Mouse (Mus musculus) forebrain, embryonic 10.5 days (tissue): ENCODE results near the gene Slc5a9. TPM values are rescaled to one million over a fixed set of nuclear protein-coding genes. Genes with fewer than 3 reads are reported as not detected.
"Not testable (repeated sequence)": the region's sequence is repeated elsewhere in the genome, so short reads cannot be mapped to it uniquely, and the experiment has no call there.

Experiments
- DNase-seq: peaks from one replicate; pipeline ENCODE4 v3.0.0-alpha.2; 2017; ENCODE audit warnings: low spot score; ENCODE audit errors: extremely low spot score
- H3K27ac ChIP-seq: fragments of 300-500 bp; sonication (generic); 2 replicates; pipeline ENCODE4 v1.5.1; 2016; ENCODE audit warnings: mild to moderate bottlenecking
- H3K27me3 ChIP-seq: fragments of 300-500 bp; sonication (generic); 2 replicates; pipeline ENCODE4 v1.6.1; 2016; ENCODE audit warnings: mild to moderate bottlenecking; ENCODE audit not compliant: poor library complexity, severe bottlenecking
- H3K36me3 ChIP-seq: fragments of 300-500 bp; sonication (generic); replicated peaks from 2 replicates; pipeline ENCODE4 v1.6.1; 2016; ENCODE audit warnings: mild to moderate bottlenecking, moderate library complexity
- H3K4me1 ChIP-seq: fragments of 300-500 bp; sonication (generic); 2 replicates; pipeline ENCODE4 v1.6.1; 2016
- H3K4me3 ChIP-seq: fragments of 300-500 bp; sonication (generic); 2 replicates; pipeline ENCODE4 v1.5.1; 2016; ENCODE audit warnings: mild to moderate bottlenecking, moderate library complexity
- H3K9me3 ChIP-seq: fragments of 300-500 bp; sonication (generic); 2 replicates; pipeline ENCODE4 v1.6.1; 2016; ENCODE audit warnings: mild to moderate bottlenecking, moderate library complexity
- WGBS: fragments of 180-500 bp; shearing (Covaris S2); methylation state at CpG from one replicate; pipeline ENCODE4 v1.1.7; 2016; 5-methylcytosine and 5-hydroxymethylcytosine counted together
- polyA plus RNA-seq: library from polyadenylated mRNA; unstranded; fragments of >200 nt; fragmentation: Nextera tagmentation; extraction: Ambion mirVana; gene quantifications from 2 replicates; pipeline ENCODE4 v1.2.1, GENCODE M21; 2016

The Slc5a9 gene
- 0.05 TPM in 1 of 2 replicates, not detected in the other for polyA plus RNA-seq

DNA sequence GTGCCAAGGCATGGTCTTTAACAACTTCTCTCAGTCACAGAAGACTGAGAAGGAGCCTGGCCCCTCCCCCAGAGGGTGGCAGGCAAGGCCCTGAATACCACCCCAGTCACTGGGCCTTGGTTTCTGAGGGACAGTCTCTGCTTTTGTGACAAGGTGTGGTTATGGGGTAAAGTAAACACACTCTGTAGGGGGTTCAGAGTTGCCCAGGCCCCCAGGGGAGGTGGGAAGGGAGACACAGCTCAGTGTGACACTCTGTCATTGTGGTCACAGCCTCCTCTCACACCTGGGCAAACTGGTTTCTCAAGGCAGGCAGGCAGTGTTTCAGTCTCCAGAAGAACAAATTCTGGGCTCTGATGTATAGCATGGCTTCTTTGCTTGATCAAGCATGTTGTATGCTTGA is at the start of gene Slc5a9:
Slc5a9 (minus strand) TSS at position 144 of the 400 bp plus-strand sequence.
- Histone ChIP-seq H3K4me1 (no peaks in the 10 kb centered on the region), H3K36me3 (no peaks in the 10 kb centered on the region), H3K27me3 (no peaks in the 10 kb centered on the region), H3K4me3 (no peak within 1 kb of the TSS), H3K9me3 (no peaks in the 10 kb centered on the region), H3K27ac (no peak within 1 kb of the TSS)
- DNase-seq, result no peak

DNA sequence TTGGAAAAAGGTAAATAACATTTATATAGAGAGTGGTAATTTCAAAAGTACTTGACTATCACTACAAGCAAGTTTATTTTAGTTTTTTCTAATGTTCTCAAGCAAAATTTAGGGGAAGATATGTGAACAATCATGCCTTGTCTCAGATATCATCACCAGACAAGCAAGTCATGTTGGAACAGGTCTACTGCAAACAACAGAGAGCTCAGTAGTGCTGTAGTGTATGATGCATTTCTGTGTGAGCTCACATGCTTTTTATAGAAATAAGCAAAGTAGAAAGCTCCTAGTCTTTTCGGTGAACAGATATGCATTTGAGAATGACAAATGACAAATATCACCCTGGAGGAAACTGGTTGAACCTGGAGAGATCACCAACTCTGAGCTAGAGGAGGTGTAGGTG is 16.4 kb upstream of the Slc5a9 start, which contains the start of gene Skint8:
Skint8 (plus strand) TSS at position 301 of the 400 bp plus-strand sequence.
- H3K36me3 ChIP-seq, result no peaks in the 10 kb centered on the region
- H3K27ac ChIP-seq, result no peak within 1 kb of the TSS
- H3K9me3 ChIP-seq, result 0 out of 2 replicates have a peak, but pooled peaks cover 3% of the 10 kb centered on the region
- WGBS, result 91% methylated on average over 1 of the region's 1 CpGs
- no peaks in the 10 kb centered on the region for H3K27me3 ChIP-seq
- no peak for DNase-seq
- no peaks in the 10 kb centered on the region for H3K4me1 ChIP-seq
- no peak within 1 kb of the TSS for H3K4me3 ChIP-seq

DNA sequence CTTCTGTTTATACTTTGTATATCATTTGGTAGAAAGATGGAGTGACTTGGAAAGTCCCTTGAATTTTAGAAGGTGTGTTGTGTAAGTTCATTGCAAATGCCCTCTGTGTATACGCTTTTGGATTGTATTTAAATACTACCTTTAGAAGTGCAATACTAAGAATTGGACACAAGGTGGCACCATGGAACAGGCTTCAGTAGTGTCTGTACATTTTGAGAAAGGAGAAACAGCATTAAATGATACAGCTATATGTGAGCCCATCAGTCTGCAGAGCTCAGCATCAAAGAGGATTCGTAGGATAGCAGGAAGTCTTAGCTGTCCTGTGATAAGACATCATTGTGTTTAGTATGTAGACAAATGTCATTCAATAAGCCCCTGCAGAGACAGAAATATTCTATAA is 5.2 kb upstream of the Slc5a9 start:
- no peak for DNase-seq
- Histone ChIP-seq H3K4me1 (no peaks in the 10 kb centered on the region), H3K36me3 (no peaks in the 10 kb centered on the region), H3K9me3 (no peaks in the 10 kb centered on the region), H3K27ac (no peak overlapping the region), H3K27me3 (no peaks in the 10 kb centered on the region), H3K4me3 (no peak overlapping the region)
- 54% methylated on average over 2 of the region's 2 CpGs for WGBS

DNA sequence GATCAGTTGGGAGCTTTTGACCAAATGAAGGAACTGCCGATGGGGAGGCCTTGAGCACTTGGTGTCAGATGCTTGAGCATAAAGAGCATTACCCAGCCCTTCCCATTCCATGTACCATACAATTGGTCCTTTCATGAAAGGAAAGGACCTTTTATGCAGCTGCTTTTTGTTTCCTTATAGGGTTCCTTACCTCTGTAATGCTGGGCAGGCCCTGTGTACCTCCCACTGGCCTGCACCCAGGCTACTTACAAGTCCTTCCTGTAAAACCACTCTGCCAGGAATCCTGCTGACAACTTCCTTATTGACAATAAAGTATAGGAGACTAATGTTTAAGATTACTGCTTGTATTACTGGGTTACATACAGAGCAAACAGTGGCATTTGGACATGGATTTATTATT is 1.2 kb downstream of the Slc5a9 start:
- no peak overlapping the region for H3K4me3 ChIP-seq
- DNase-seq, result no peak
- H3K4me1 ChIP-seq, result no peaks in the 10 kb centered on the region
- H3K9me3 ChIP-seq, result no peaks in the 10 kb centered on the region
- no peaks in the 10 kb centered on the region for H3K27me3 ChIP-seq
- H3K27ac ChIP-seq, result no peak overlapping the region
- WGBS, result 79% methylated on average over 1 of the region's 1 CpGs
- no peaks in the 10 kb centered on the region for H3K36me3 ChIP-seq

DNA sequence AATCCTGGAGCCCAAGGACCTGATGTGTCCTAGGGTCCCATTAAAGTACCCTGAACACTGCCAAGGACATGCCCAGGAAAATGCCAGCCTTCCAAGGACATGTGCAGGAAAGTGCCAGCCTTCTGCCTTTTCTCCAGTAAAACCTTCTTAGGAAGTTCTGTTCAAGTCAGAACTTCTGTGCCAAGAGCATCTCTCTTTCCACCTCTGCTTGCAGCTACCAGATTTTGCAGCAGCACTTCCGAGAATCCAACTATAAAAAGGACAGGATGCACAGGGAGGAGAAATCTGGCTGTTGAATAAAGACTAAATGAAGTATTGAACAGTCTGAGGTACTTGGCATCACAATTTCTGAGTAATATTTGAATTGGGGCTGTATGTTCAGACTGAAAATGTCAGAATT is 2.2 kb downstream of the Slc5a9 start:
- 84% methylated on average over 1 of the region's 1 CpGs for WGBS
- DNase-seq, H3K27me3 ChIP-seq, H3K4me3 ChIP-seq, H3K36me3 ChIP-seq, H3K4me1 ChIP-seq, H3K9me3 ChIP-seq, H3K27ac ChIP-seq: not testable (repeated sequence)

- Histone ChIP-seq H3K9me3 (no peaks in the 10 kb centered on the region), H3K27me3 (no peaks in the 10 kb centered on the region), H3K4me1 (no peaks in the 10 kb centered on the region), H3K27ac (no peak overlapping the region), H3K36me3 (no peaks in the 10 kb centered on the region), H3K4me3 (no peak overlapping the region)
- 71% methylated on average over 4 of the region's 4 CpGs for WGBS
- DNase-seq, result no peak
Observed at GRCm38 (mm10) chr4:111898566-111898965, 4.2 kb downstream of the Slc5a9 start.

DNA sequence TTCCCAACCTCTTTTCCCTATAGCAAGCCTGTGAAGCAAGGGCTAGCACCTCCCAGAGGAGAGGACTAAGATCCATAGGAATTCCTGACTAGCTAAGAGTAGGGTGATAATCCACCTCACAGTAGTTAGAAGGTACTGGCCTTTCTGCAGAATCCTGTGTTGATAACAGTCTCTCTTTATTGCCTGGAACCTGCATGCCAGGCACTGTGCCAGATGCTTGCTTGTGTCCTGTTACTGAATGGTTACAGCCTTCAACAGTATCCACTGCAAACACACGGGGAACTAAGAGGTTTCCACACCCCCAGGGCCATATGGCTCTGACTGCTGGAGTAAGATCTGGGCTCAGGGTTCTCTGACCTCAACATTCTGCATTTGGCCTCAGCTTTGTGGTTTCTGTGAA is 5.0 kb downstream of the Slc5a9 start:
- no peaks in the 10 kb centered on the region for H3K27me3 ChIP-seq
- no peaks in the 10 kb centered on the region for H3K36me3 ChIP-seq
- 74% methylated on average over 1 of the region's 1 CpGs for WGBS
- H3K27ac ChIP-seq, result no peak overlapping the region
- H3K4me3 ChIP-seq, result no peak overlapping the region
- H3K9me3 ChIP-seq, result no peaks in the 10 kb centered on the region
- no peak for DNase-seq
- H3K4me1 ChIP-seq, result no peaks in the 10 kb centered on the region

DNA sequence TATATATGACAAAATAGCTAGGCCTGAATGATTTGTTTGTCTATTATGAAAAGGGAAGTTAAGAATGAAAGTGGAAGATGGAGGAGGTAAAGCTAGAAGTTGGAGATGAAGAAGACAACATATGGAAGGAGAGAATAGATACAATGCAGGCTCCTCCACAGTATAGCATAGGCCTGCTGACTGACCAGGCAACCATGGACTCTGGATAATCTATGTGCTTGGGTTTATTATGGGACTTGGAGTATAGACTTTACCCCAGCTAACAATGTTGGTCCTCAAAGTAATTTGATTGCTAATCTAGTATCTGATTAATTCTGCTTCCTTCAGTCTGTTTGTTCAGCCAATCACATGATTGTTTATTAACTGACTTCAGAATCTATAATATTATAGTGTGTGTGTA is 10.6 kb downstream of the Slc5a9 start:
- no peaks in the 10 kb centered on the region for H3K27me3 ChIP-seq
- no peak for DNase-seq
- H3K9me3 ChIP-seq, result no peaks in the 10 kb centered on the region
- H3K4me3 ChIP-seq, result no peak overlapping the region
- H3K27ac ChIP-seq, result no peak overlapping the region
- H3K4me1 ChIP-seq, result no peaks in the 10 kb centered on the region
- H3K36me3 ChIP-seq, result no peaks in the 10 kb centered on the region

DNA sequence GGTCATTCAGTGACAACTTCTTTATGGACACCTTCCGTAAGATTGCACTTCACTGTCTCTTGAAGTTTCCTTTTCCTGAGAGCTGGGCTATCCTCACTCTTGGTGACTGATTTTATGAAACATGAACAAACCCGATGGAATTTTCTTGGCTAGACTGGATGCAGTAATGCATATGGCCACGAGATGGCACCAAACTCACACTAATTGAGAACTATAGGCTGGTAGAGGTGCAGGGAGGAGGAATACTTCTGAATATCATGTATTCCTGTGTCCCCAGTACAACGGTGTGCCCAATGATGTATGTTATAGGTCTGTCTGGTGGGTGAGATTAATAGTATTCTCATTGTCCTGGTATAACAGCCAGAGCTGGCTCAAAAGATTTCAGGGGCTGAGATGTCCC is 16.1 kb downstream of the Slc5a9 start:
- Histone ChIP-seq H3K4me3 (no peak overlapping the region), H3K36me3 (no peaks in the 10 kb centered on the region), H3K27ac (no peak overlapping the region), H3K27me3 (no peaks in the 10 kb centered on the region), H3K4me1 (0 out of 2 replicates have a peak, but pooled peaks cover 3% of the 10 kb centered on the region), H3K9me3 (no peaks in the 10 kb centered on the region)
- DNase-seq, result peak; percentile 68
- 29% methylated on average over 4 of the region's 4 CpGs for WGBS

DNA sequence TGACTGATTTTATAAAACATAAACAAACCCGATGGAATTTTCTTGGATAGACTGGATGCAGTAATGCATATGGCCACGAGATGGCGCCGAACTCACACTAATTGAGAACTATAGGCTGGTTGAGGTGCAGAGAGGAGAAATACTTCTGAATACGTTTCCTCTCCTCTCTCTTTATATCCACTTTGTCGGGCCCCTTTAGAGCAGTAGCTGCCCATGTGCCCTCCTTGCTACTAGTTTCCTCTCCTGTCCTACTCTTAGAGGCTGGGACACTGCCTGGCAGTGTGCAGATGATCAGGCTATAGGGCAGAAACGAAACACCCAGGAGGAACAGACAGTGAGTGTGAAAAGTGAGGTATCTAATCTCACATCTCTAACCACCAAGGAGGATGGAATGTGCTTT is 16.7 kb downstream of the Slc5a9 start:
- 17% methylated on average over 7 of the region's 7 CpGs for WGBS
- Histone ChIP-seq H3K36me3 (no peaks in the 10 kb centered on the region), H3K27ac (no peak overlapping the region), H3K9me3 (no peaks in the 10 kb centered on the region), H3K27me3 (no peaks in the 10 kb centered on the region), H3K4me1 (0 out of 2 replicates have a peak, but pooled peaks cover 3% of the 10 kb centered on the region), H3K4me3 (no peak overlapping the region)
- DNase-seq, result peak; percentile 64

- Histone ChIP-seq H3K27me3 (no peaks in the 10 kb centered on the region), H3K4me3 (no peak overlapping the region), H3K9me3 (no peaks in the 10 kb centered on the region), H3K36me3 (no peaks in the 10 kb centered on the region), H3K27ac (no peak overlapping the region), H3K4me1 (peaks cover 13% of the 10 kb centered on the region)
- 91% methylated on average over 12 of the region's 12 CpGs for WGBS
- no peak for DNase-seq
Observed at GRCm38 (mm10) chr4:111883543-111883942, 19.2 kb downstream of the Slc5a9 start.

DNA sequence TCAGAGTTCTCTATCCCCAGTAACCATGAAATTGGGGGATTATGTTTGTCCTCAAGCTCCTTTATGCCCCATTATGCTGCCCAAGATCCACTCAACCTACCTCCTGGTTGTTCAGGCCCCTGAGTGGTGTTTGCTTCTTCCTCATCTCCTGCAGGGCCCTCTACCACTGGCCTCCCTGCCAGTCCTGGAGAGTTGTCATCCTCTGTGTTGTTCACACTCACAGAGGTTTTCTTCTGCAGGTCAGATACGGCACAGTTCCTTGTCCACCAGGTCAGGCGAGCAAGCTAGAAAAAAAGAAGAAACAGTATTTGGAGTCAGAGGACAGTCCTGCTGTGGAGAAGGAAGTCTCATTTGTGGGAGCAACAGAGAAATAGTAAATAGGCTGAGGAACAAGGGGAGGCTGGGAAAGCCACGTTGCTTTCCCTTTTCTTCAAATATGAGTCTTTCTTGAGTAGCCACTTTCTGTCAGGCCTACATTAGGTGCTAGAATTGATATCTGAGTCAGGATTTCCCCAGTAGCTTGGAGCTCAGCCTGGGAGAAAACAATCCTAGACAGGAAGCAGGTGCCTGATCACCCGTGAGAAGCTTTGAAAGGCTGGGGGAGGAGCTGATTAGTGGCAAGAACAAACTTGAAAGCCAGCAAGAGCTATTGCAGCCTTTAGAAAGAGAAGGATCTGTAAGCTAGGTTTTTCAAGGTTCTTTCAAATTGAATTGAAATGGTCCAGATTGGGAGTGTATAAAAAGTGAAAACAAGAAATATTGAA is 22.4 kb downstream of the Slc5a9 start:
- Histone ChIP-seq H3K4me3 (no peak overlapping the region), H3K36me3 (no peaks in the 10 kb centered on the region), H3K4me1 (peaks cover 10% of the 10 kb centered on the region), H3K9me3 (no peaks in the 10 kb centered on the region), H3K27me3 (no peaks in the 10 kb centered on the region), H3K27ac (no peak overlapping the region)
- no peak for DNase-seq
- WGBS, result 49% methylated on average over 4 of the region's 4 CpGs

- Histone ChIP-seq H3K4me3 (no peak overlapping the region), H3K9me3 (no peaks in the 10 kb centered on the region)
- 84% methylated on average over 2 of the region's 2 CpGs for WGBS
Observed at GRCm38 (mm10) chr4:111867743-111868401, 34.8 kb downstream of the Slc5a9 start.

More at GRCm38 (mm10) chr4:111867743-111868401, 34.8 kb downstream of the Slc5a9 start:
- Histone ChIP-seq H3K36me3 (no peaks in the 10 kb centered on the region), H3K4me1 (peaks cover 4% of the 10 kb centered on the region; the same call in 1 of the 2 replicates), H3K27me3 (no peaks in the 10 kb centered on the region), H3K27ac (no peak overlapping the region)
- no peak for DNase-seq
